Mouse (Mus musculus): ENCODE data around the gene Cdr2l. TPM values are rescaled to one million over a fixed set of nuclear protein-coding genes. Genes with fewer than 3 reads are reported as not detected.
A peak's percentile ranks its signal among the peaks of the same experiment; 100 is the strongest.

The Cdr2l gene
- total RNA-seq, 2 experiments from 2014 or later: not detected

DNA sequence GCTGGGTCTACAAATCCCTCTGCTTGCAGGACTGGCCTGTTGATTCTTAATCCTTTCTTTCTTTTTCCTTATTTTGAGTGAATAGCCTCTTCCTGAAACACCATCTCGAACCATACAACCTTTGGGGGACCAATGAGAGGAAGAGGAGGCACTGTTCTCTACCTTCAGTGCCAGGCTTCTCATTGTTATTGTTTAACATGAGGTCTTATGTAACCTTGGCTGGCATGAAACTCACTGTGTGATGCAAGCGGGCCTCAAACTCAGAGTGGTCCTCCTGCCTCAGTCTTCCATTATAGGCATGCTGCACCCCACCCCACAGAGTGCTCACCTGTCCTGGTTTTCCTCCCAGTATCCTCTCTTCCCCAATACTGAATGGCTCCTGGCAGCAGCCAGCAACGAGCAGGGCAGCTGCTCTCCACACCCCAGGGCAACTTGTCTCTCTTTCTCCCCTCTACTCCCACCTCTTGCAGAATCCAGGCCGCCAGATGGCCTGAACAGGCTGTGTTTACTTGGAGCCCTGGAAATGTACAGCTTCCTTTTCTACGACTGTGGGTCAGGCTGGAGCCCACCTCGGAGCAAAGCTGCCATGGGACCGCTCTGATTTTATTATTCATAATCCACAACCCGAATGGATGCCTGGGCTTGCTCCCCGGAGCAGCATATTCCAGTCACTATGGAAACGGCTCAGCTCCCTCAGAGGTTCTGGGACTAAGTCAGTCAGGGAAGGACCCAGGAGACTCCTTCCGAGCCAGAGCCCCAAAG, 19.1 kb downstream of the Cdr2l start:
- no peak for ATAC-seq (replicated peaks; ENCODE audit: low FRiP score, low TSS enrichment, poor library complexity, severe bottlenecking)

DNA sequence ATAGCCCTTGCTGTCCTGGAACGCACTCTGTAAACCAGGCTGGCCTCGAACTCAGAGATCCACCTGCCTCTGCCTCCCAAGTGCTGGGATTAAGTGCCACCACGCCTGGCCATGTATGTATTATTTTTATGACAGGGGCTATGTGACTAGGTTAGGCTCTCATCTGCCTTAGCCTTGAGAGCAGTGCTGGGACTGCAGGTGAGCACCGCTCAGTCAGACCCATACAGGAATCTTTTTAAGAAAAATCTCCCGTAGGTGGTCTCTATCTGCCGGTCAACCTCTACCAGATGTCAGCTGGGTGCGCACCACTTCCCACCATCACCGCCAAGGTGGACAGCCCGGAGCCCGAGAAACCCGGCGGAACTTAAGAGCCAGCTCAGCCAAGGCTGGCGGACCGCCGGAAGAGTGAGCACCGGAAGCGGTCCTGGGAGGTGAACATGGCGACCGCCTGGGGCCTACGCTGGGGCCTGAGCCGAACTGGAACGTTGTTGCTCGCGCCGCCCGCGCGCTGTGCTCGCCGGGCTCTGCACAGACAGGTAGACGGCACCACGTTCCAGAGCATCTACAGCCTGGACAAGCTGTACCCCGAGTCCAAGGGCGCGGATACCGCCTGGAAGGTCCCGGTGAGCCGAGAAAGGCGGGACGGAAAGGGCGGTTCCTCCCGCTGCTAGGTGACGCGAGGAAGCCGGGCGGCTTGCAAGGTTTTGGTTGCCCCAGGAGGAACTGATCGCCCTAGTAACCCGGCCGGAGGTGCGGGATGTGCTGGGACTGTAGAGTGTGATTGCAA, 21.8 kb downstream of the Cdr2l start, which contains the start of gene Mrpl58:
Mrpl58 (plus strand) TSS at position 415 of the 787 bp plus-strand sequence.
- peak; percentile 89 for ATAC-seq (replicated peaks; ENCODE audit: low FRiP score, low TSS enrichment, poor library complexity, severe bottlenecking)

- no peak for ATAC-seq (replicated peaks; ENCODE audit: low FRiP score, low TSS enrichment, poor library complexity, severe bottlenecking)
Measured at GRCm38 (mm10) chr11:115405723-115406122, 24.0 kb downstream of the Cdr2l start.

DNA sequence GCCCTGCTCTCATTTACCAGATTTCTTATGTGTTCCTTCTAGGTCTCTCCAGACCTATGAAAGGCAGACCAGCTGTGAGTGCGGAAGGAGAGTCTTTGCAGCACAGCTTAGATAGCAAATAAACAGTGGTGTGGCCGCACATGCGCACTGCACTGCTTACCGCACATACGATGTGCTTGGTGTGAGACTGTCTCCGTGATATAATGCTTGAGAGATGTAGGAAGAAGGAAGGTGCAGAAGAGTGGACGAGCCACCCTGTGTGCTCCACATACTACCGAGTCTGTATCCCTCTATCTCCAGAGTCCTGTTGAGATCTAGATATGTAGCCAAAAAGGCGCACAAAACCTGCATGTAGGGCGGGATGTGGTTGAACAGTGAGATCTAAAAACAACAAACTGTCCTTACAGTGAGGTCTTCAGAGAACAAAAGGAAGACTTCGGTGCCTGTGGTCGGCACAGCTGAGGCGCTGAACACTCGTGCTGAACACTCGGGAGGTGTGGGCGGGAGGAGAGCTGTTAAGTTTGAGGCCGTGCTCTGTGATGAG, 25.2 kb downstream of the Cdr2l start:
- ATAC-seq (replicated peaks; ENCODE audit: low FRiP score, low TSS enrichment, poor library complexity, severe bottlenecking): no peak

DNA sequence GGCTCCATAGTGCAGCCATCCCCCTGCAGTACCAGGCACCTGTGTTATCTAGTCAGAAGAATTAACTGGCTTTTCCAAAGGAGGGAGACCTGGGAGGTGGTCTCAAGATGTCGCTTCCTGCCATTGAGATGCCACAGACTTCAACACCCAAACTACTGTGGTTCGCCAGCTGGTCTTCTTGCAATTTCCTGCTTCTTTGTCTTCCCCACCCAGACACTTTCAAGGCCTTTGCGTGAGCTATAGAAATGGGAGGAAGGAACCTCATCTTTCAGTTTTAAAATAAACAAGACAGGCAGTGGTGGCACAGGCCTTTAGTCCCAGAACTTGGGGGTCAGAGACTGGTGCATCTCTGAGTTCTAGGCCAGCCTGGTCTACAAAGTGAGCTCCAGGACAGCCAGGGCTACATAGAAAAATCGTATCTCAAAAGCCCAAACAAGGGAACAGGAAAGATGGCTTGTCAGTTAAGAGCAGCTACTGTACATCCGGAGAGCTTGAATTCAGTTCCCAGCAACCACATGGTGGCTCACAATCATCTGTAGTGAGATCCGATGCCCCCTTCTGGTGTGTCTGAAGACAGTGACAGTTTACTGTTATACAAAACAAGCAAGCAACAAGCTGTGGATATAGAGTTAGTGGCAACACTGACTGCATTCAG, 26.7 kb downstream of the Cdr2l start:
- ATAC-seq (replicated peaks; ENCODE audit: low FRiP score, low TSS enrichment, poor library complexity, severe bottlenecking): no peak

- no peak for ATAC-seq (replicated peaks; ENCODE audit: low FRiP score, low TSS enrichment, poor library complexity, severe bottlenecking)
Measured at GRCm38 (mm10) chr11:115409556-115409955, 27.8 kb downstream of the Cdr2l start.

GRCm38 (mm10) chr11:115419531-115420237, 38.0 kb downstream of the Cdr2l start, which contains the start of the genes Atp5h and Kctd2:
TSS of gene Atp5h (minus strand) at chr11:115419962.
TSS of gene Kctd2 (plus strand) at chr11:115420128.
- ATAC-seq (replicated peaks; ENCODE audit: low FRiP score, low TSS enrichment, poor library complexity, severe bottlenecking): peak; percentile 98

DNA sequence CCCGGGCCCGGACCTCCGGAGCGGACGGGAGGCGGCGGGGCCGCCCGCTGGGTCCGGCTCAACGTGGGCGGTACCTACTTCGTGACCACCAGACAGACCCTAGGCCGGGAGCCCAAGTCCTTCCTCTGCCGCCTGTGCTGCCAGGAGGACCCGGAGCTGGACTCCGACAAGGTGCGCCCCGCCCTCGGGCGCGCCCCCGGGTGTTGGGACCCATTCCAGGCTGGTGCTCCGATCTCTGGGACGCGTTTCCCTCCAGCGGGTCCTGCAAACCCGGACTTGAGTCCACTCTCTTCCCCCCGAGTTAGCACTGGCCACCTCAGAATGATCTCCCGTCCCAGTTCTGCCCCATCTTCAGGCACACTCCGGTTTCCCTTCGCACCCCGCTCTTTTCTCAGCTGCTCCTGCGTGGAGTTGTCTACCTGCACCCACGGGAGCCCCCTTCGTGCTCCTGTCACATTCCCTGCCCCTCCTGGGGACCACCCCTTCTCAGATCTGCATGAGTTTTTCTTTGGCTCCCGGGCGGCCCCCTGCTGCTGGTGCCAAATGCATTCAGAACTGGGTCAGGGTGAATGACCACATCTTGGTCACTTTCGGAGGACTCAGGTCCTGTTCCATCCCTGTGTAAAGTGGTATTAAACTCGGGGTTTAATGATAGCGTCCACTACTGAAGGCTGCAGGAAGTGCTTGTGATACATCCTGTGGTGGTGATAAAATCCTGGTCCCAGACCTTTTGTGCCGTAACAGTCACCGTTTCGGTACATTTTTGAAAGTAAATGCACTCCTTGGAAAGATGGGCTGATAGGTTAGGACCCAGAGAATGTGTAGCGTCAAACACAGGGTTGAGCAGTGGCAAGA, 38.8 kb downstream of the Cdr2l start:
- no peak; the same call in 1 of the 2 replicates for ATAC-seq (replicated peaks; ENCODE audit: low FRiP score, low TSS enrichment, poor library complexity, severe bottlenecking)

GRCm38 (mm10) chr11:115421328-115421727, 39.6 kb downstream of the Cdr2l start:
- ATAC-seq (replicated peaks; ENCODE audit: low FRiP score, low TSS enrichment, poor library complexity, severe bottlenecking): no peak

GRCm38 (mm10) chr11:115421972-115422371, 40.3 kb downstream of the Cdr2l start:
- no peak for ATAC-seq (replicated peaks; ENCODE audit: low FRiP score, low TSS enrichment, poor library complexity, severe bottlenecking)

GRCm38 (mm10) chr11:115423091-115423490, 41.4 kb downstream of the Cdr2l start:
- no peak for ATAC-seq (replicated peaks; ENCODE audit: low FRiP score, low TSS enrichment, poor library complexity, severe bottlenecking)

GRCm38 (mm10) chr11:115424666-115425065, 43.0 kb downstream of the Cdr2l start:
- no peak for ATAC-seq (replicated peaks; ENCODE audit: low FRiP score, low TSS enrichment, poor library complexity, severe bottlenecking)

GRCm38 (mm10) chr11:115425671-115426070, 44.0 kb downstream of the Cdr2l start:
- ATAC-seq (replicated peaks; ENCODE audit: low FRiP score, low TSS enrichment, poor library complexity, severe bottlenecking): no peak

- ATAC-seq (replicated peaks; ENCODE audit: low FRiP score, low TSS enrichment, poor library complexity, severe bottlenecking): peak; percentile 93
Measured at GRCm38 (mm10) chr11:115427482-115428331, 46.0 kb downstream of the Cdr2l start.

- ATAC-seq (replicated peaks; ENCODE audit: low FRiP score, low TSS enrichment, poor library complexity, severe bottlenecking): no peak
Measured at GRCm38 (mm10) chr11:115429307-115429706, 47.6 kb downstream of the Cdr2l start.

GRCm38 (mm10) chr11:115430561-115430960, 48.8 kb downstream of the Cdr2l start:
- no peak for ATAC-seq (replicated peaks; ENCODE audit: low FRiP score, low TSS enrichment, poor library complexity, severe bottlenecking)

- ATAC-seq (replicated peaks; ENCODE audit: low FRiP score, low TSS enrichment, poor library complexity, severe bottlenecking): no peak
Measured at GRCm38 (mm10) chr11:115432814-115433213, 51.1 kb downstream of the Cdr2l start.

Data from megakaryocyte-erythroid progenitor cell, adult 5-6 weeks (primary cell).